Mouse (Mus musculus) ES-E14 (cell line): ENCODE measurements at regions not wholly inside any gene's neighbourhood (a gene's known extent, or its start where the extent isn't known, plus 50 kb on each side); places are given as distances from the start of the nearest gene placed in this dataset.
"Not testable (repeated sequence)": the region's sequence is repeated elsewhere in the genome, so short reads cannot be mapped to it uniquely, and the experiment has no call there.

Experiments
- CHD2 ChIP-seq: IDR thresholded peaks from 2 replicates; pipeline ENCODE4 v1.6.1; 2014; ENCODE audit warnings: mild to moderate bottlenecking, low read depth, low read length, inconsistent platforms
- HCFC1 ChIP-seq: IDR thresholded peaks from 2 replicates; pipeline ENCODE4 v1.6.1; 2012; ENCODE audit warnings: low read length, inconsistent platforms, borderline replicate concordance; ENCODE audit not compliant: insufficient read depth
- MAFK ChIP-seq: IDR thresholded peaks from 2 replicates; pipeline ENCODE4 v1.6.1; 2014; ENCODE audit warnings: mild to moderate bottlenecking, low read depth, low read length, inconsistent platforms; ENCODE audit not compliant: insufficient read depth
- ZC3H11A ChIP-seq: IDR thresholded peaks from 2 replicates; pipeline ENCODE4 v1.6.1; 2012; ENCODE audit warnings: low read depth, mild to moderate bottlenecking, inconsistent platforms, low read length, borderline replicate concordance

GRCm38 (mm10) chr5:151719757-151720156 is 68.7 kb upstream of the Rfc3 start:
- TF ChIP-seq MAFK, HCFC1, ZC3H11A, CHD2: not testable (repeated sequence)
